ENCODE assay signal across 18 mouse cellular contexts in the genomic region with DNA sequence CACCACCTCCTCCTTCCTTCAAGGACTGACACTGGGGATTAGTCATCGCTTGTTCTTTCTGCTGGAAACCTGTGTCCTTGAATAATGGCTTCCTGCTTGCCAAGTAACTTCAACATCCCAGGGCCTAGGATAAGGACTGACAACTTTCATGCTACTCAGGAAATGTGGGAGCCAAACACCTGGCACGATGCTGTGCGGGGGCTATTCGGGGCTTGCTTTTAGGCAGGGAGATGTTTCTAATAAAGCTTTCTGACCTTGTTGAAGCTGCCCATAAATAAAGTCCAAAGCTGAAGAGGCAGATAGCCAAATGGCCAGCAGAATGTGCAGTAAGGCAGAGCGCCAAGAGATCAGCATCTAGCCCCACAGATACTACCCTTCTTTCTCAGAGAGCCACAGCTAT. TPM values are rescaled to one million over a fixed set of nuclear protein-coding genes. Genes with fewer than 3 reads are reported as not detected.
A peak's percentile ranks its signal among the peaks of the same experiment; 100 is the strongest.
DNase-seq lines count a peak whose midpoint lies in the region; ATAC-seq lines count a peak whose summit lies in the region.
"Had no signal": no experiment of that assay in that cellular context is flagged by ENCODE, and none has a peak within 500 bp of the region (broad histone marks: within the 10 kb centered on the region; RNA-seq: fewer than 3 reads in every experiment).

No protein-coding gene starts in this region.

- no peaks in the 10 kb centered on the region for H3K9me3 ChIP-seq in kidney, embryonic 14.5 days (ENCODE audit: control insufficient read depth, low read length)
- no peaks in the 10 kb centered on the region for H3K9me3 ChIP-seq in midbrain, embryonic 14.5 days (ENCODE audit: control insufficient read depth, low read length)
- H3K9me3 ChIP-seq: embryonic facial prominence, embryonic 15.5 days; forebrain, embryonic 13.5 days; heart, embryonic 15.5 days; limb, embryonic 15.5 days; neural tube, embryonic 12.5 days had no signal

- no peak overlapping the region for H3K27ac ChIP-seq in kidney, embryonic 14.5 days (ENCODE audit: low read depth, low read length)
- no peak overlapping the region for H3K27ac ChIP-seq in midbrain, embryonic 14.5 days (replicated peaks; ENCODE audit: low read depth, low read length)
- H3K27ac ChIP-seq: embryonic facial prominence, embryonic 15.5 days; forebrain, embryonic 13.5 days; heart, embryonic 15.5 days; limb, embryonic 15.5 days; neural tube, embryonic 12.5 days had no signal

- DNase-seq in kidney, adult 18-20 months, result peak; percentile 57
- DNase-seq in 416B (ENCODE audit: low read depth) (peak; percentile 52), adipocyte (ENCODE audit: low spot score) (peak; percentile 45)
- peak; percentile 21 for DNase-seq in kidney, postnatal 10 days
- no peak for DNase-seq in midbrain, embryonic 14.5 days
- DNase-seq in left cerebral cortex, postnatal 25 days (ENCODE audit: low spot score in 2 of 2), result no peak
- DNase-seq: heart, adult 18-20 months; lung, adult 2 months; retina, postnatal 1 day; thymus, postnatal 14 days had no signal

- ATAC-seq in kidney, embryonic 14.5 days (ENCODE audit: low FRiP score, low TSS enrichment), result no peak
- ATAC-seq in midbrain, embryonic 14.5 days (ENCODE audit: low FRiP score, low TSS enrichment), result no peak
- ATAC-seq: activated CD4-positive, CD25-positive, alpha-beta regulatory T cell, adult 4 months; forebrain, embryonic 13.5 days; intestine, postnatal 0 days had no signal

- intact Hi-C loops in left cerebral cortex, postnatal 25 days (cut with DNase I), result no loop called here

- H3K4me2 ChIP-seq in kidney, embryonic 14.5 days (replicated peaks; ENCODE audit: low read depth, low read length), result no peak overlapping the region
- H3K4me2 ChIP-seq in midbrain, embryonic 14.5 days (ENCODE audit: low read length), result no peak overlapping the region
- H3K4me2 ChIP-seq: embryonic facial prominence, embryonic 15.5 days; forebrain, embryonic 13.5 days; heart, embryonic 15.5 days; limb, embryonic 15.5 days; neural tube, embryonic 12.5 days had no signal

- H3K36me3 ChIP-seq in kidney, embryonic 14.5 days (ENCODE audit: control insufficient read depth, insufficient read depth, low read length), result no peaks in the 10 kb centered on the region
- H3K36me3 ChIP-seq in midbrain, embryonic 14.5 days (ENCODE audit: control insufficient read depth, insufficient read depth, low read length), result no peaks in the 10 kb centered on the region
- H3K36me3 ChIP-seq: heart, embryonic 15.5 days; limb, embryonic 15.5 days; neural tube, embryonic 12.5 days had no signal

- H3K4me1 ChIP-seq in kidney, embryonic 14.5 days (ENCODE audit: control insufficient read depth, insufficient read depth, low read length), result no peaks in the 10 kb centered on the region
- peaks cover 3% of the 10 kb centered on the region; the same call in 1 of the 2 replicates for H3K4me1 ChIP-seq in midbrain, embryonic 14.5 days (ENCODE audit: control insufficient read depth, insufficient read depth, low read length)
- H3K4me1 ChIP-seq: embryonic facial prominence, embryonic 15.5 days; limb, embryonic 15.5 days; neural tube, embryonic 12.5 days had no signal

- 59% methylated on average over 5 of the region's 5 CpGs for WGBS in kidney, embryonic 14.5 days
- WGBS in midbrain, embryonic 14.5 days, result 90% methylated on average over 5 of the region's 5 CpGs

- H3K27me3 ChIP-seq in kidney, embryonic 14.5 days (ENCODE audit: control insufficient read depth, insufficient read depth, low read length), result no peaks in the 10 kb centered on the region
- H3K27me3 ChIP-seq in midbrain, embryonic 14.5 days (ENCODE audit: control insufficient read depth, insufficient read depth, low read length), result no peaks in the 10 kb centered on the region
- H3K27me3 ChIP-seq: embryonic facial prominence, embryonic 15.5 days; forebrain, embryonic 13.5 days; heart, embryonic 15.5 days; limb, embryonic 15.5 days; neural tube, embryonic 12.5 days had no signal

- no peak overlapping the region for H3K4me3 ChIP-seq in kidney, embryonic 14.5 days (ENCODE audit: low read length)
- H3K4me3 ChIP-seq in midbrain, embryonic 14.5 days (replicated peaks; ENCODE audit: low read depth, low read length), result no peak overlapping the region
- H3K4me3 ChIP-seq: embryonic facial prominence, embryonic 15.5 days; forebrain, embryonic 13.5 days; heart, embryonic 15.5 days; limb, embryonic 15.5 days; neural tube, embryonic 12.5 days had no signal

- no peak overlapping the region for H3K9ac ChIP-seq in kidney, embryonic 14.5 days (ENCODE audit: low read depth, low read length)
- H3K9ac ChIP-seq in midbrain, embryonic 14.5 days (replicated peaks; ENCODE audit: low read length), result no peak overlapping the region
- H3K9ac ChIP-seq: embryonic facial prominence, embryonic 15.5 days; forebrain, embryonic 13.5 days; heart, embryonic 15.5 days; limb, embryonic 15.5 days; neural tube, embryonic 12.5 days had no signal

RNA-seq across cellular contexts. Expression of a gene that starts 35.3 kb away (rescaled TPM):
- polyA plus RNA-seq in kidney, embryonic 14.5 days (2014; fragmentation: Nextera tagmentation; extraction: Ambion mirVana), result 9.1 and 21.7 TPM in 2 replicates
- polyA plus RNA-seq in midbrain, embryonic 14.5 days (2014; fragmentation: Nextera tagmentation; extraction: Ambion mirVana), result 20.8 and 31.0 TPM in 2 replicates
- 10 to 100 TPM; 38.5 to 39.7 TPM for total RNA-seq in left cerebral cortex, postnatal 25 days (2021)

Comparison
In these comparisons a context has a peak if more than half of its experiments do, and no peak if none do; other contexts are left out.
1. DNase-seq: peak in kidney, adult 18-20 months (single experiment), 416B (single experiment), adipocyte (single experiment) and kidney, postnatal 10 days (single experiment); none in midbrain, embryonic 14.5 days (single experiment) and left cerebral cortex, postnatal 25 days (0 of 2).